Mouse (Mus musculus): ENCODE data around the gene Dpp4.

Dpp4 gene

DNA sequence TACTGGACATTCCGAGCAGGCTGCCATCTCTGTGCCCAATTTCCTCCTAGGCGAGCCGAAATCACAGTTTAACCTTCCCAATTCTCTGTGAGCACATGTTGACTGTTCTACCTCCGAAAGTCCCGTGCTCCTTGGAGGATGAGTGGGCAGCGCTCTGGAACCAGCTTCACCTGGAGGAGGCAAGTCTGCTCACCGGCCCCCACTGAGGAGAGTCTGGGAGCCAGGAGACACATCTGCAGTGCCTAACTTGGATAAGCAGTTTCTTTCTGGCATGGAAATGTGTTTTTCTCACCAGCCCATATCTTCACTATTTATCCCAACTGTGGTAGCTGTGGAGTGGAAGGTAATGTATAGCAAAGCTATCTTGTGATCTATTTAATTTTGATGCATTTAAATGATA, 54.8 kb downstream of the Dpp4 start:
- no peak for DNase-seq

- DNase-seq: no peak
These were observed 55.4 kb downstream of the Dpp4 start for GRCm38 (mm10) chr2:62356606-62357005.

GRCm38 (mm10) chr2:62355766-62356165, 56.3 kb downstream of the Dpp4 start:
- no peak for DNase-seq

DNA sequence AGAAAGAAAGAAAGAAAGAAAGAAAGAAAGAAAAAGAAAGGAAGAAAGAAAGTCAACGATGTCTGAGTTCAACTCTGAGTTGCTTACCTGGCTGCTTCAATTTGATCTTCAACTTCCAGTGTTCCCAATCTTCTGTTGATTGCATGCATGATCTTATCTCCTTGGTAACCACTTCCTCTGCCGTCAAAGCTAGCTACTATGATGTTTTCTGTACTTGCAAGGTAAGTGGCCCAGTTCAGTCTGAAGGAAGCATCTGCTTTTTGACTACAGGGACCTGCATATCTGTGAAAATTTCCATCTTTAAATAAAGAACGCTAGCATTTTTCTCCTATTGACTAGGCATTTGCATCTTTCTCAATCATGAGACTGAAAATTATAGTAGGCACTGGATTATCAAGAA, 60.0 kb downstream of the Dpp4 start:
- DNase-seq: no peak

DNA sequence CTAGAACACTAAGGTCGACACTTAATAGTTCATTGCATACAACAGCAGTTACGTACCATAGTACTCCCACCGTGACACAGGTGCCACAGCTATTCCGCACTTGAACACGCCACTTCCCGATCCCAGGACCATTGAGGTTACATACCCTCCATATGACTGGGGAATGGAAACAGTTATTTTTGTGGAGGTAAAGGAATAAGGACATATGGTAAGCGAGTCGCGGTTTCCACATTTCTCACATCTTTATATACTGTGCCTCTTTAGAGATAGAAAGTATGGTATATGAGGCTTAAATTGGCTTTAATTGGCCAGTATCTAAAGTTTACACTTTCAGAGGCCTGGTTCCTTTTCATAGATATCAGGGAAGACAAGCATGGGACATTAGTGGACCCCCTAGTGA, 64.3 kb downstream of the Dpp4 start:
- no peak for DNase-seq

DNA sequence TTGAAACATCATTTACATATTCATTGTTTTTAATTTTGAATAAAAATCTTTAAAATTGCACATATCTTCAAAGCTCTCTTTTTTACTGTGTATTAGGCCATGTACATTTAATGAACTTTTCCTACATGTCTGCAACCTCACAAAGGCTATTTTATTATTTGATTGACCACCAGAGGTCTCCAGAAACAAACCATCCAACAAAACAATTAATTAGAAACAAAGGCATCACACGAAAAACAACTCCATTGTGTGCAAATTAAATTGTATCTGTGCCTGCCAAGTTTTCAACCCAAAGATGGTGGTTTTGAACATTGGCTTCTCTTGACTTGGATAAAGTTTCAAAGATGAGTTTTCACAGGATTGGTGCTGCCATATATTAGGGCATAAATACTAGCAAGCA, 65.3 kb downstream of the Dpp4 start:
- no peak for DNase-seq

- DNase-seq: no peak
These were observed 67.7 kb downstream of the Dpp4 start for GRCm38 (mm10) chr2:62344367-62344766.

DNA sequence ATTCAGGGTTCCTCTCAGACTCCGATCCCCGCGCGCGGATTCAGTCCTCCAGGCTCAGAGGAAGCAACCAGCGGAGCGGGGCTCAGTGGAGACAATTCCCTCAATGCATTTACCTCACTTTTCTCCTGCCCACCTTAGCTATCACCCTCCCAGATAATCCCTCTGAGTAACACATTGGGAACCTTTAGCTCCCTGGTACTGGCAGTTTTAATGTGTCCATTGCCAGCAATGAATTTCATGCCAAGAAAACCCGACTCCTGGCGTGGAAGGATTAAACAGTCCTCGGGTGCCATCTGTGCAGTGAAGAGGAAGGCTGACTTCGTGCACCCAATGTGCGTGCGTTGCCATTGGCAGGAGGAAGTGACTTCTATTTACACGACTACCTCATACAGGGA, 70.3 kb downstream of the Dpp4 start:
- DNase-seq: peak; percentile 58

DNA sequence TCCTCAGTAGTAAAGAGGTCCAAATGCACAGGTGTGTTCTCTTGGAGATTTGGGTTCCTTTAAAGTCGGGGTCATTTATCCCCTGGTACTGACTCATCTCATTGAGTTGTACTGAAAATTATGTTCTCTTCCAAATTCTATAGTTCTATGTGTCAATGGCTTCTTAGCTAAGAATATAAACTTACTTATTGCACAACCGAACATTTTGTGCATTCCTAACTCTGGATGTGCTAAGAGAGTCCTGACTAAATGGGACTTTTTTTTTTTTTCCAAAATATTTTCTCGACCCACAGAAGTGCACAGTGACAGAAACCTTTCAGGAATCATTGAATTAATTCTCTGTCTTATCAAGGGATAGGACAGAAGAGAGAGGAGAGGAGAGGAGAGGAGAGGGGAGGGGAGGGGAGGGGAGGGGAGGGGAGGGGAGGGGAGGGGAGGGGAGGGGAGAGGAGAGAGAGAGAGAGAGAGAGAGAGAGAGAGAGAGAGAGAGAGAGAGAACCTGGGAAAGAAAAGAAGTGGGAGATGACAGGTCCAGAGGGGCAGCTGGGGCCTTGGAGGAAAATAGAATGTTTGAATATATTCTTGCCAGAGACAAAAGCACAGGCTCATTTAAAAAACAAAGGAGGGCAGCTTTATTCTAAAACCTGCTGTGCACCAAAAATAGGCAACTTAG, 70.8 kb downstream of the Dpp4 start:
- no peak for DNase-seq

DNA sequence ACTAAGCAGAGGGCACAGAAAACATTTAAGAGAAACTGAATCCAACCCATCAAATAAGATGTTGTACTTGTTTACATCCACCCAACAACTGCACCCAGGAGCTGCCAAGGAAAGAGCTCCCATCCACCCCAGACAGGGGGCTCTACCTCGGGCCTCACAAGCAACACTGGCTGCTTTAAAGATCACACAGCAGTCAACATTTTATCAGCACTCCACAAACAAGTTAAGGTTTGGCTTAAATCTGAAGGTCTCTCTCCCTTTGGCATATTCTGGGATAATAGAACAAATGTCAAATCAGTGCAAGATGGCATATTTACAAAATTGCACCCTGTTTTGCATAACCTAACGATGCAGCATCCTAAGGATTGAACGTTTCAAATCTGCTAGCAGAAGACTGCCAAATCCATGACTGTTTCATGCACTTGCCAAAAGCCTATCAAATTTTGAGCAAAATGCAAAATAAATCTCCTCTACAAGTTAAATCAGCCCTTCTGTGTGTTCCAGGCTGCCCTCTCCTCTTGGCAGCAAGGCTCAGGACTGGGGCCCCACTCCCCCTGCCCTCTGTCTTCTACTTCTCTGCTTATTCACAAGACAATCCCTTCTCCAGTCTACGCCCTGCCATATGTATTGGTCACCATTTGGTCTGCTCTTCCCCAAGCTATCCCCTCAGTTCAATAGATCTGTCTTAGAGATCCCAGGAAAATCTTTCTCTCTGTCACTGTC, 72.6 kb downstream of the Dpp4 start:
- DNase-seq: no peak

DNA sequence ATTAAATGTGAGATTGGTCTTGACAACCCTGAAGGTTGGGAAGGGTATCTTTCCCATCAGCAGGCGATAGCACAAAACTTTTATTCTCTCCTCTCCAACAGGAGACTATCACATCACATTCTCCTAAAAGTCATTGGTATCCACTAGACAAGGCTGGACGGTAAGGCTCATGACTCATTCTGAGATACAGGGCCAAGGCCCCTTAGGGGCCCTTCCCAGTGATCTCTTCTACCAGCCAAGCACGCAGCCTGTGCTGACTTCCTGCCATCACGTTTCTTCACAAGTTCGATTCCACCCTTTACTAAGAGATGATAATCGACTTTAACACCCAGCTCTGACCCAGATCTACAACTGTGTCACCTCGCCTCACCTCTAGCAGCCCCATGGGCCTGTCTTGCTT, 74.9 kb downstream of the Dpp4 start:
- DNase-seq: no peak

DNA sequence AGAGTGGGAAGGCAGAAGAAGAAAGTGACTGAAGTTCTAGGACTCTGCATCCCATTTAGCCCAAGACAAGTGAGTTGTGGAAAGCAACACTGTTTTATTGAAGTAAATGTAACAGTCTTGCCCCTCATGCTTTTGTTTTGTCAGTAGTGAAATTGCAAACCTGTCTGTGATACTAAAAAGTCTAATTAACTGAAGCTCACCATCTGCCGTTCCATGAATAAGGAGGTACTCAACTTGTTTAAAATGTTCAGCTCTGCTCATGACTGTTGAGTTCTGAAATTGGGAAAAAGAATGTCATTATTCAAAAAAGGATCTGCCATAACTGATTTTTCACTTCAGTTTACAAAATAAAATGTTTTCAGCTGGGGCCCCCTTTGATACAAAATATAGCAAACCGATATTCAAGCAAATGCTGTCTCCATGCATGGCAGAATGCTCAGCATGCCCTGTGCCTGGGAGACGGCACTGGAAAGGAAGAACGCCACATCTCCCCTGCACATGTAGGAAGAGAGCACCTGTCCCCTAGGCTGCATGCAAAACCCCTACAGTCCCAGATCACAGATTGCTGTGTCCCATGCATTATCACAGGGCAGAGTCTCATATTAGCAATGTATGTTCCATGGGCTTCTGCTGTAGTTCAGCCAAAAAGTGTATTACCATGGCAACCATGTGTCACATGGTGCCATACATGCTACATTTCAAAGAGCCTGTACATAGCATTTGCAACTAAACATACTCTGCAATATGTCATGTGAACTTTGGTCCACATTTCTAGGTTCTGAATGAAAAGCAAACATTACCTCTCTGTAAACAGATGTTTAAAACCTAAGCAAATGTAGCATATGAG, 77.4 kb downstream of the Dpp4 start:
- DNase-seq: no peak

- DNase-seq: no peak
These were observed 79.6 kb downstream of the Dpp4 start for GRCm38 (mm10) chr2:62332465-62332864.

DNA sequence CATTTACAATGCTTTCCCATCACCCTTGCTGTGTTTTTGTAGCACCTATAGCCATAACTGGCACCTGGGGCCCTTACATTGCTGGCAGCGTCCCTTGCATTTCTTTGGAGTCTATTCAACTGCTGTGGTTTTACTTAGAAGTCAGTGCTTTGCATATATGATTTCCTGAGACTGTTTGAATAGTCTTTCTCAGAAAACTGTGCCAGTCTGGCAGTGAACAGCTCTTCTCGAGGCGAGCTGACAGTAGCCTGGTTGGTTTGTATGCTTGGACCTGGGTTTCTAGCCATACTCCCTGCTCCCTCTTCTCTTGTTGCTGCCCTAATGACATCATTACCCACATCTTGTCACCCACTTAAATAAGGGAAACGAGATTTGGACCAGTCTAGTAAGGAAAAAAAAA, 80.1 kb downstream of the Dpp4 start:
- DNase-seq: no peak

DNA sequence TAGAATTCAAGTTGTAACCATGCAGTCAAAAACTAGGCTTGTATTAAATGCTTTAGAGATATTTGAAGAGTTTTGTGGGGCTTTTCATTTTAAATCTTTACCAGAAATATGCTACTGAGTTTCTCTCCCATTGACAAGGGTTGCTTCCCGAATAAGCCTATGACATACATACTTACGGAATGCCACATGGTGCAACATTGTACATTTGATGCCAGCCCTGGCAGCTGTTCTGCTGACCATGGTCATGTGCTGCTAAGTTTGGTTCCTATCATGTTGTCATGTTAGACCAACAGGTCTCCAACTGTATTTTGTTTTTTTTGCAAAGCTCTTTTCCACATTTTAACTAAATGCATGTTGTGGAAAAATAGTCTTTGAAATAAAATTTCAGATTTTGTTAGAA, 86.6 kb downstream of the Dpp4 start:
- no peak for DNase-seq

GRCm38 (mm10) chr2:62323078-62323637, 88.9 kb downstream of the Dpp4 start:
- peak; percentile 75 for DNase-seq

DNA sequence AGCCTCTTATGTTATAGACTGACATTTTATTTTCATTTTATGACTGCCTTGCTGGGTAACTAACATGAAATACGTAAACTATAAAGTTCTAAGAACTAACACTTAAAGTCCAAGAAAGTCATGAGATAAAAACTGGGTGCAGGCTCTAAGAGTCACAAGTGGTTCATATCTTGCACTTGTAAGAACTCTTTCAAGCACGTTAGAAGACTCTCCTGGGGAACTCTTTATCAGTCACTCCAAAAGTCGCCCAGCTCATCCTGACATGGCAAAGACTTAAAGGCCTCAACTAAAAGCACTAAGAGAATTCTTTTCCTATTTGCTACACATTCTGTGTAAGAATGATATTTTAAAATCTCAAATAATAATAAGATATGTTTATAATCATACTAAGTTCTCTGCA, 92.5 kb downstream of the Dpp4 start:
- no peak for DNase-seq

DNA sequence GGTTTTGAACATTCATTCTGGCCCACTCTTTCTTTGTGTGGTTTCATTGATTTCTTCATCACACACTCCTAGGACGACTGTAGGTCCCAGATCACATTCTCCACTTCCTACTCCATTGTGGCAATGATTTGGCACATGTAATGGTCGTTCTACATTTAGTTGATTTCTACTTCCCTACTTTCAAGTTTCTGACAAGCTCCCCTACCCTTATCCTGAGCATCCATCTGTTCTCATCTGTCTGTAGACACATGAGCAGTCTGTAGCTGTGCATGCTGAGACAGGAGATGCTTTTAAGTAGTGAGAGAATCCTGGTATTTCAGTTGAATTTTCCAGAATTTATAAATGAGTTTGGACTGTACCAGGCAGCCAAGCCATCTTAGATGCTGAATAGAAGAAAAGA, 95.1 kb downstream of the Dpp4 start:
- DNase-seq: no peak

DNA sequence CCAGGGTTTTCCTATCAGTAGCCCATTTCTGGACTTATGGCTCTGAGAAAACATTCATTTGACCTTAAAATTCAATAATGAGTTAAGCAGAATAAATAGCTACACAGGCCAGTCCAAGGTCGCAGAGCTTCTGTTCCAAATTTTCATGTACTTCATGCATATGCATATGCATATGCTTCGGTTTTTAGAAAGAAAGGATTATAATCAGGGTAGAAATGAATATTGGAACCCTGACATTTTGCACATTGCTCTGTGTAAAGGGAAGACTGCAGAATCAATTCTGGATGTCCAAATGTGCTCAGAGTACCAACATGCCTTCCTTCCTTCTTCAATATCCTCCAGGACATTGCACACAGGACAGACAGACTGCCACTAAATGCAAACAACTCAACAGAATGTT, 104.6 kb downstream of the Dpp4 start:
- DNase-seq: no peak

- DNase-seq: no peak
These were observed 105.1 kb downstream of the Dpp4 start for GRCm38 (mm10) chr2:62306978-62307377.

DNA sequence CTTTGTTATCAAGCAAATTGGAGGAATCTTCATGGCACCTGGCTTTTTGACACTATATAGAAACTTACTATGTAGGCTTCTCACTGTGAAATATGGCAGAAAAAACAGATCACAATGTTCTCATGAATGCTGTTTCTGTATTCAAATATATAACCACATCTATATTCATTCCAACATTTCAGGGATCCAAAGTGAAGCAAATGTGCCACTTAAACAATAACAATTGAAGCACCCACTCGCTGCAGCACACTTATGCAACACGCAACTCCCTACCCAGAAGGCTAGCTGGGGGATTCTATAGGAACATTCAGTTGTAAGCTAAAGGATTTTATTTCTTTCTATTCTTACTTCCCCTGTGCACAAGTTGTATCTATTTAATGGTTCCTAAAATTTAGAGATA, 110.3 kb downstream of the Dpp4 start:
- no peak for DNase-seq

DNA sequence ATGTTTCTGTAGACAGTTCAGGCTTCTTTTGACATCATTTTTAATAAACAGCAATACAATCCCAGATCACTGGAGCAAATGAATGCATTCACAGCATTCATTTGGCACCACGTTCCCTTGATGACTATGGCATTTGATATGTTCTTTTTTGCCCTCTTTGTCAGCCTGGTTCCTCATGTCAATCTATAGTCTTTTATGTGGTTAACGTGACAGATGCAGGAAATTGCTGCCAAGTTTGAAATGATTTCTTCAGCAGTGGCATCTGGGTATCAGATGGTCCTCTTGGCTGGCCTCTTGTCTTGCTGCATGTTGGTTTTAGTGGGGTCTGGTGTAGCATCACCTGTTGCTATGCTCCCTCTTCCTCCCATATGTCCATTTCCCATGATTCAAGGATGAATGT, 118.2 kb downstream of the Dpp4 start:
- DNase-seq: no peak

DNA sequence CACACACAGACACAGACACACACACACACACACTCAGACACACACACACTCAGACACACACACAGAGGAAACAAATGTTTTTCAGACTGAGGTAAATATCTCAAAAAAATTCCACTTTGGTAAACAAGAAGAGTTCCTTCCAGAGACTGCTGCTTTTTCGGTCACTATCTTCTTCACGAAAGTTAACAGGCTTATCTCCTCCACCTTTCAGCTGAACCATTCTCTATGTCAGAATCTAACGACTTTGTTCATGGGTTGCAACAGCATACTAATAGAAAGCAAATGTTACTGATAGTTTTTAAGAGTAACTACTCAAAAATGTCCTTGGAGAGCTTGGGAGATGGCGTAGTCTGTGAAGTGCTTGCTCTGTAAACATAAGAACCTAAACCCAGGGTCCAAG, 124.5 kb downstream of the Dpp4 start:
- no peak for DNase-seq

DNA sequence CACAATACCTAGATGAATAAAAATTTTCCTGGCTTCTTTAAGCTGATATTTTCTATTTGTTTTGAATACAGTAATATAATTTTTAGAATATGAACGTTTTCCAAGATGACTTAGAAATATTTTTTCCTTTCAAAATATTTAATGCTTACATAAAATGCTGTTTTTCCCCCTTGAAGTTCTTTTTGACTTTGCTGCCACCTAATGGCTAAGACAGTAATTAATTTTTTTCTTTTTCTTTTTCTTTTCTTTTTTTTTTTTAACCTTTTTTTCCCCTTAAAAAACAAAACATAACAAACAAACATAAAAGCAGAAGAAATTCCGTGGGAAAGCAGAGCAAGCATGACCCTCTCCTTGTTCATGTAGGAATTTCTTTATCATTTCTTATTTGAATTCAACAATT, 126.2 kb downstream of the Dpp4 start:
- DNase-seq: no peak
